Mouse (Mus musculus) intestine, embryonic 15.5 days (tissue): ENCODE results near the gene Dok5. TPM values are rescaled to one million over a fixed set of nuclear protein-coding genes. Genes with fewer than 3 reads are reported as not detected.

ENCODE experiments used
- ATAC-seq: fragments of 200-750 bp; cut with Nextera tagmentation; 2 replicates; pipeline ENCODE4 v1.8.0; 2017; ENCODE audit warnings: moderate TSS enrichment, moderate library complexity
- H3K27ac ChIP-seq: fragments of 300-500 bp; sonication (generic); 2 replicates; pipeline ENCODE4 v1.5.1; 2015; ENCODE audit warnings: mild to moderate bottlenecking, inconsistent platforms
- H3K27me3 ChIP-seq: fragments of 300-500 bp; sonication (generic); replicated peaks from 2 replicates; pipeline ENCODE4 v1.6.1; 2015; ENCODE audit warnings: inconsistent platforms
- H3K36me3 ChIP-seq: fragments of 300-500 bp; sonication (generic); 2 replicates; pipeline ENCODE4 v1.6.1; 2015; ENCODE audit warnings: inconsistent platforms
- H3K4me1 ChIP-seq: fragments of 300-500 bp; sonication (generic); replicated peaks from 2 replicates; pipeline ENCODE4 v1.6.1; 2015; ENCODE audit warnings: inconsistent platforms
- H3K4me2 ChIP-seq: fragments of 300-500 bp; sonication (generic); replicated peaks from 2 replicates; pipeline ENCODE4 v1.6.1; 2015; ENCODE audit warnings: mild to moderate bottlenecking, inconsistent platforms
- H3K4me3 ChIP-seq: fragments of 300-500 bp; sonication (generic); replicated peaks from 2 replicates; pipeline ENCODE4 v1.5.1; 2015; ENCODE audit warnings: inconsistent platforms
- H3K9ac ChIP-seq: fragments of 300-500 bp; sonication (generic); 2 replicates; pipeline ENCODE4 v1.6.1; 2015; ENCODE audit warnings: inconsistent platforms
- H3K9me3 ChIP-seq: fragments of 300-500 bp; sonication (generic); 2 replicates; pipeline ENCODE4 v1.6.1; 2016; ENCODE audit warnings: inconsistent platforms
- WGBS: fragments of 180-500 bp; shearing (Covaris S2); methylation state at CpG from one replicate; pipeline ENCODE4 v1.1.7; 2015; 5-methylcytosine and 5-hydroxymethylcytosine counted together
- polyA plus RNA-seq: library from polyadenylated mRNA; unstranded; fragments of >200 nt; fragmentation: Nextera tagmentation; extraction: Ambion mirVana; gene quantifications from 2 replicates; pipeline ENCODE4 v1.2.1, GENCODE M21; 2015

Dok5 gene
- polyA plus RNA-seq, 1 experiment from 2014 or later, result 2.8 TPM

DNA sequence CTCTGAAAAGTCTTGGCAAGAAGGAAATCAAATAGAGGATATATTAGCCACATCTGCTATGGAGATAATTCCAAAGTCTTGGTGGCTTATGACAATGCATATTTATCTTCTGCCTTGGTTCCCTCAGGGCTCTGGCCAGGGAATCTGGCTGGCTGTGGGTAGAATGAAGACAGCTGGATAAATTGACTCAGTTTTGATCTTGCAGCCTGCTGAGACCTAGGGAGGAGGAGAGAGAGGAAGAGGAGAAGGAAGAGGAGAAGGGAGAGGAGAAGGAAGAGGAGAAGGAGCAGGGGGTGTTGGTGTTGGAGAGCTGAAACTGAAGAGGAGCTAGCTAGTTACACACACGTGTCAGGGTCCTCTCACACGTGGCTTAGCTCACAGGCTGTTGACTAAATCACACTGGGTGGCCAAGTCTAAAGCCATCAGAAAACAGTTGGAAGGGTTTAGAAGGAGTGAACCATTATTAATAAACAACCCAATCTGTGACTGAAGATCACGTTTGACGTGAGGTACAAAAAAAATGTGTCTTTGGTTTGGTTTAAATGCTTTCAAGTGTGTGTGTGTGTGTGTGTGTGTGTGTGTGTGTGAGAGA, 85.6 kb downstream of the Dok5 start:
- Histone ChIP-seq H3K4me1 (no peaks in the 10 kb centered on the region), H3K4me2 (no peak overlapping the region), H3K9ac (no peak overlapping the region), H3K4me3 (no peak overlapping the region), H3K27ac (no peak overlapping the region), H3K36me3 (no peaks in the 10 kb centered on the region), H3K9me3 (no peaks in the 10 kb centered on the region), H3K27me3 (no peaks in the 10 kb centered on the region)
- no peak for ATAC-seq
- WGBS, result 63% methylated on average over 4 of the region's 4 CpGs

- ATAC-seq, result peak; percentile 65
- WGBS, result 41% methylated on average over 17 of the region's 17 CpGs
- no peak overlapping the region for H3K9ac ChIP-seq
Measured at GRCm38 (mm10) chr2:170826821-170827441, 95.3 kb downstream of the Dok5 start.

DNA sequence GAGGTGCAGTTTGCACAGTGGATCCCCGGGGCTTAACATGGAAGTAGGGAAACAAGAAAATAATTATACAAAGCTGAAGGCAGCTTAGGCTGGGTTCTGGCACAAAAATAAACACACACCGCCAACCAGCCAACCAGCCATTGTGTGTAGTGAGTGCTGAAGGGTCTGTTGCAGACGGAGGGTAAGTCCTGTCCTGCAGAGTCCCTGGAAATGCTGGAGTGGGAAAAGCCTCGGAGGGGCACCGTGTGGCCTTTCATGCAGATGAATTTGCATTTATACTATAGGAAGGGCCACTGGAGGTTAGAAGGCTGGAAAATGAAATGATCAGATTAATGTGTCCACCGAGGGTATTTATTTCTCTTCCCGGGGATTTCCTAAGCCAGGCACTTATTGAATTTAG, 97.2 kb downstream of the Dok5 start:
- Histone ChIP-seq H3K4me1 (no peaks in the 10 kb centered on the region), H3K9ac (no peak overlapping the region), H3K9me3 (no peaks in the 10 kb centered on the region), H3K4me2 (no peak overlapping the region), H3K4me3 (no peak overlapping the region), H3K27ac (no peak overlapping the region), H3K36me3 (no peaks in the 10 kb centered on the region), H3K27me3 (no peaks in the 10 kb centered on the region)
- ATAC-seq, result no peak
- WGBS, result 44% methylated on average over 7 of the region's 7 CpGs

More at GRCm38 (mm10) chr2:170826821-170827441, 95.3 kb downstream of the Dok5 start:
- Histone ChIP-seq H3K4me2 (peak overlapping the region; percentile 54), H3K9me3 (no peaks in the 10 kb centered on the region), H3K27me3 (no peaks in the 10 kb centered on the region), H3K36me3 (no peaks in the 10 kb centered on the region), H3K4me3 (no peak overlapping the region; the same call in 1 of the 2 replicates), H3K27ac (no peak overlapping the region), H3K4me1 (no peaks in the 10 kb centered on the region)

DNA sequence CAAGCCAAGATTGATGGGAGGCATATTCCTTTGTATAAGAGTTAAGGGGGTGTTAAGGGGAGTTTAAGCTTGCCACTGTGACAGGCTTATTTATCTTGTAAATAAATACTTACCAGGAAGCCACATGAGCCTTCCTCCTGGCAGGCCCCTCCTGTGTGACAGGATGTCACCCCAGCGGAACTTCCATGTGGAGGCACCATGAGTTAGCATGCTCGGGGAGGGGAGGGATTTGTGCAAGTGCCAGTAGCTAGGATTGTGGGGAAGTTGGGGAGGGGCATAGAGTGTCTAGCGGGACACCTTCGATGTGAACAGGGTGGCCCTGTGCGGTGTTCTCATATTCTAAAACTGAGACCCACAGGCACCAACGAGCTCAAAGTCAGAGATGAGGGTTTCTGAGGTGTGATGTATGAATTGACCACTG, 97.6 kb downstream of the Dok5 start:
- Histone ChIP-seq H3K9ac (no peak overlapping the region), H3K4me1 (no peaks in the 10 kb centered on the region), H3K9me3 (no peaks in the 10 kb centered on the region), H3K27ac (no peak overlapping the region), H3K4me3 (no peak overlapping the region), H3K36me3 (no peaks in the 10 kb centered on the region), H3K4me2 (no peak overlapping the region), H3K27me3 (no peaks in the 10 kb centered on the region)
- WGBS, result 77% methylated on average over 6 of the region's 6 CpGs
- ATAC-seq, result no peak

DNA sequence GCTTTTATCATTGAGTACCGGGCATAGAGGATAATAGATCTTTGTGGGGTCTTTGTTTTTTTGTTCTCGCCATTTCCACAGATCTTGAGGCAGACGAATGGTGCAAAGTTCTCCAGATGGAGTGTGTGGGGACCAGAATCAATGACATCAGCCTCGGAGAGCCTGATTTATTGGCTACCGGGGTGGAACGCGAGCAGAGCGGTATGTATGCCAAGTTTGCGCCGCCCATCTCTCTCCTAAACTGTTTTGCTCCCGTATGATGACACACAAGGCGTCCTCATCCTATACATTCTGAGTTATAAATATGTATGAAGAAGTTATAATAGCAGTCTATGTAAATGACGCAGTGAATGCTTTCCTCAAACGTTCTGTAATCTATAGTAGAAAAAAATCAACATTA, 98.4 kb downstream of the Dok5 start:
- Histone ChIP-seq H3K27ac (no peak overlapping the region), H3K9me3 (no peaks in the 10 kb centered on the region), H3K27me3 (no peaks in the 10 kb centered on the region), H3K9ac (no peak overlapping the region), H3K4me2 (no peak overlapping the region), H3K4me3 (no peak overlapping the region), H3K4me1 (no peaks in the 10 kb centered on the region), H3K36me3 (no peaks in the 10 kb centered on the region)
- 87% methylated on average over 14 of the region's 14 CpGs for WGBS
- ATAC-seq, result no peak

- no peak for ATAC-seq
- no peak overlapping the region for H3K4me3 ChIP-seq
- 77% methylated on average over 10 of the region's 10 CpGs for WGBS
- no peaks in the 10 kb centered on the region for H3K27me3 ChIP-seq
- no peaks in the 10 kb centered on the region for H3K36me3 ChIP-seq
- H3K4me1 ChIP-seq, result no peaks in the 10 kb centered on the region
- H3K9me3 ChIP-seq, result no peaks in the 10 kb centered on the region
- H3K9ac ChIP-seq, result no peak overlapping the region
- H3K27ac ChIP-seq, result no peak overlapping the region
- no peak overlapping the region for H3K4me2 ChIP-seq
Measured at GRCm38 (mm10) chr2:170836862-170837261, 105.3 kb downstream of the Dok5 start.

- no peak for ATAC-seq
- Histone ChIP-seq H3K9ac (no peak overlapping the region), H3K9me3 (no peaks in the 10 kb centered on the region), H3K4me1 (no peaks in the 10 kb centered on the region), H3K36me3 (no peaks in the 10 kb centered on the region), H3K27ac (no peak overlapping the region), H3K27me3 (no peaks in the 10 kb centered on the region), H3K4me3 (no peak overlapping the region), H3K4me2 (no peak overlapping the region)
- WGBS, result 69% methylated on average over 11 of the region's 11 CpGs
Measured at GRCm38 (mm10) chr2:170837363-170837762, 105.8 kb downstream of the Dok5 start.

- H3K9ac ChIP-seq, result no peak overlapping the region
- H3K4me2 ChIP-seq, result no peak overlapping the region
- 58% methylated on average over 12 of the region's 12 CpGs for WGBS
- no peaks in the 10 kb centered on the region for H3K4me1 ChIP-seq
- H3K27ac ChIP-seq, result no peak overlapping the region
- no peak overlapping the region for H3K4me3 ChIP-seq
- H3K9me3 ChIP-seq, result no peaks in the 10 kb centered on the region
- ATAC-seq, result no peak
- no peaks in the 10 kb centered on the region for H3K27me3 ChIP-seq
- H3K36me3 ChIP-seq, result no peaks in the 10 kb centered on the region
Measured at GRCm38 (mm10) chr2:170837824-170838557, 106.4 kb downstream of the Dok5 start.

- H3K4me3 ChIP-seq, result no peak overlapping the region
- WGBS, result 67% methylated on average over 13 of the region's 13 CpGs
- H3K9ac ChIP-seq, result no peak overlapping the region
- no peak for ATAC-seq
- no peak overlapping the region for H3K4me2 ChIP-seq
- H3K36me3 ChIP-seq, result no peaks in the 10 kb centered on the region
- no peaks in the 10 kb centered on the region for H3K27me3 ChIP-seq
- H3K27ac ChIP-seq, result no peak overlapping the region
- no peaks in the 10 kb centered on the region for H3K4me1 ChIP-seq
- H3K9me3 ChIP-seq, result no peaks in the 10 kb centered on the region
Measured at GRCm38 (mm10) chr2:170841441-170841965, 109.9 kb downstream of the Dok5 start.

GRCm38 (mm10) chr2:170845511-170845910, 113.9 kb downstream of the Dok5 start:
- Histone ChIP-seq H3K27me3 (no peaks in the 10 kb centered on the region), H3K36me3 (no peaks in the 10 kb centered on the region), H3K9ac (no peak overlapping the region), H3K4me1 (no peaks in the 10 kb centered on the region), H3K4me3 (no peak overlapping the region), H3K4me2 (no peak overlapping the region), H3K27ac (no peak overlapping the region), H3K9me3 (no peaks in the 10 kb centered on the region)
- WGBS, result 88% methylated on average over 10 of the region's 10 CpGs
- ATAC-seq, result no peak

DNA sequence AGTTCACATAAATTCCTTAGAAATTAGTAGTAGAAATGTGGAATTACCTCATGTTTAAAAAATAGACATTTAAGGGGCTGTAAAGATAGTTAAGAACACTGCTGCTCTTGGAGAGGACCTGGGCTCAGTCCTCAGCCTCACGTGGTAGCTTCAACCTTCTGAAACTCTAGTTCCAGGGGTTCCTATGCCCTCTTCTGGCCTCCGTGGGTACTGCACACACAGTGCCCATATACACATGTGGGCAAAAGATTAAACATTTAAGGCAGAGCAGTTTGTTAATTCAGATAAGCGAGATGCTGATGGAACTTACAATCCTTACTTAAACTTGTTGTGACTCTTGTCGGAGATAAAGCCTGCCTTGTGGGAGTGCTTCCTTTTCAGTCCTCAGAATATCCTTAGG, 118.5 kb downstream of the Dok5 start:
- no peaks in the 10 kb centered on the region for H3K36me3 ChIP-seq

DNA sequence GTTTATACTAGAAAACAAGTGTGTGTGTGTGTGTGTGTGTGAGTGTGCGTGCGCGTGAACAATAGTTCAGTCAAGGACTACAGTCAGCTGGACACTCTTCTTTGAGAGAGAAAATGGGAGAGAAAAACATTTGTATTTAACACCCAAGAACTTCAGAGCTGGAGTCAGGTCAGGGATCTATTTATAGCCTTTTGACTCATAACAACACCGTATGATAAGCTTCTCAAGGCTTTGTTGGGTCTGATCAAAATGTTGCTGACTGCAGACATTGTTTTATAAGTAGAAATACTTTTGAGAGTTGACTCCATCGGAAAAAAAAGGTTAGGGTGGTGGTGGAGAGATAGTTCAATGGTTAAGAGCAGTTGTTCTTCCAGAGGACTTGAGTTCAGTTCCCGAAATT, 120.7 kb downstream of the Dok5 start:
- Histone ChIP-seq H3K4me1 (0 out of 2 replicates have a peak, but pooled peaks cover 3% of the 10 kb centered on the region), H3K9me3 (no peaks in the 10 kb centered on the region), H3K27me3 (no peaks in the 10 kb centered on the region), H3K27ac (no peak overlapping the region), H3K4me3 (no peak overlapping the region), H3K4me2 (no peak overlapping the region), H3K36me3 (no peaks in the 10 kb centered on the region), H3K9ac (no peak overlapping the region)
- WGBS, result 85% methylated on average over 6 of the region's 6 CpGs
- no peak for ATAC-seq

More for the DNA sequence above, 118.5 kb downstream of the Dok5 start:
- no peak overlapping the region for H3K27ac ChIP-seq
- no peak overlapping the region for H3K4me3 ChIP-seq
- H3K9me3 ChIP-seq, result no peaks in the 10 kb centered on the region
- ATAC-seq, result no peak
- no peak overlapping the region for H3K4me2 ChIP-seq
- H3K4me1 ChIP-seq, result no peaks in the 10 kb centered on the region
- H3K9ac ChIP-seq, result no peak overlapping the region
- 93% methylated on average over 4 of the region's 4 CpGs for WGBS
- H3K27me3 ChIP-seq, result no peaks in the 10 kb centered on the region
